Mouse (Mus musculus): ENCODE results near the gene Trappc6b. TPM values are rescaled to one million over a fixed set of nuclear protein-coding genes. Genes with fewer than 3 reads are reported as not detected.

Gene Trappc6b
- 111 TPM for polyA plus RNA-seq (2017; shearing (Covaris generic))

GRCm38 (mm10) chr12:59060993-59061595, at the start of gene Trappc6b:
Gene Trappc6b, minus strand, starts transcription at chr12:59061472.

GRCm38 (mm10) chr12:59095104-59096025, 34.1 kb upstream of the Trappc6b start, which contains the start of gene Mia2:
Gene Mia2, plus strand, starts transcription at chr12:59095799.

GRCm38 (mm10) chr12:59066448-59067077, 5.3 kb upstream of the Trappc6b start, which contains the start of gene Pnn:
Gene Pnn, plus strand, starts transcription at chr12:59066884.

GRCm38 (mm10) chr12:59013234-59013633, 48.0 kb downstream of the Trappc6b start, which contains the start of gene Gemin2:
Gene Gemin2, plus strand, starts transcription at chr12:59013393.

GRCm38 (mm10) chr12:59011844-59012709, 49.2 kb downstream of the Trappc6b start, which contains the start of gene Sec23a:
Gene Sec23a, minus strand, starts transcription at chr12:59012017.

Other genes with a start within 250 kb of the Trappc6b start
- gene Sec23a, start 49.5 kb downstream of the Trappc6b start, polyA plus RNA-seq (2017; shearing (Covaris generic)) = 39.9 TPM
- gene Gemin2, start 48.1 kb downstream of the Trappc6b start, polyA plus RNA-seq (2017; shearing (Covaris generic)) = 30.4 TPM
- gene Pnn, start 5.4 kb upstream of the Trappc6b start, polyA plus RNA-seq (2017; shearing (Covaris generic)) = 154 TPM
- 28.0 TPM for gene Mia2, start 34.3 kb upstream of the Trappc6b start, polyA plus RNA-seq (2017; shearing (Covaris generic))
- gene Fbxo33, start 158.3 kb upstream of the Trappc6b start, polyA plus RNA-seq (2017; shearing (Covaris generic)) = 7.1 TPM